Mouse (Mus musculus) small intestine, adult 2 months (tissue): ENCODE measurements around the gene Sptbn4. TPM values are rescaled to one million over a fixed set of nuclear protein-coding genes. Genes with fewer than 3 reads are reported as not detected.

Source experiments
- H3K27ac ChIP-seq: fragments of 200-500 bp; 2 replicates; pipeline ENCODE4 v1.5.1; 2012; ENCODE audit warnings: low read depth, low read length, control low read depth, inconsistent platforms; ENCODE audit not compliant: insufficient read depth
- H3K27me3 ChIP-seq: fragments of 200-500 bp; 2 replicates; pipeline ENCODE4 v1.6.1; 2012; ENCODE audit warnings: mild to moderate bottlenecking, moderate library complexity, low read length, inconsistent platforms; ENCODE audit not compliant: control insufficient read depth, insufficient read depth
- H3K36me3 ChIP-seq: fragments of 200-500 bp; 2 replicates; pipeline ENCODE4 v1.6.1; 2012; ENCODE audit warnings: mild to moderate bottlenecking, low read length, control low read depth, inconsistent platforms; ENCODE audit not compliant: control insufficient read depth, insufficient read depth
- H3K4me1 ChIP-seq: fragments of 200-500 bp; 2 replicates; pipeline ENCODE4 v1.6.1; 2012; ENCODE audit warnings: low read length, inconsistent platforms, mixed read lengths; ENCODE audit not compliant: control insufficient read depth, insufficient read depth, insufficient read length
- H3K4me3 ChIP-seq: fragments of 200-500 bp; 2 replicates; pipeline ENCODE4 v1.5.1; 2012; ENCODE audit warnings: low read depth, mild to moderate bottlenecking, control low read depth, inconsistent platforms, low read length, moderate library complexity
- CTCF ChIP-seq: fragments of 200-500 bp; IDR thresholded peaks from 2 replicates; pipeline ENCODE4 v1.5.1; 2012; ENCODE audit warnings: low read depth, mild to moderate bottlenecking, control low read depth, inconsistent platforms, low read length, moderate library complexity, mixed read lengths; ENCODE audit not compliant: insufficient replicate concordance, insufficient read length; ENCODE audit errors: extremely low read depth
- POLR2A ChIP-seq: fragments of 200-500 bp; IDR thresholded peaks from 2 replicates; pipeline ENCODE4 v1.6.1; 2012; ENCODE audit warnings: low read depth, mild to moderate bottlenecking, control low read depth, inconsistent platforms, low read length, moderate library complexity
- WGBS: fragments of 180-500 bp; shearing (Covaris S2); methylation state at CpG from one replicate; pipeline ENCODE4 v1.1.7; 2018; 5-methylcytosine and 5-hydroxymethylcytosine counted together
- polyA plus RNA-seq: library from polyadenylated mRNA; depleted of rRNA; stranded (reverse); fragments of >200 nt; gene quantifications from 2 replicates; pipeline ENCODE4 v1.2.3, GENCODE M21; 2012

Sptbn4 gene
- polyA plus RNA-seq, 1 experiment: 0.19 TPM

- Histone ChIP-seq H3K27ac (peak overlapping the region; percentile 86), H3K4me1 (peaks cover 31% of the 10 kb centered on the region), H3K36me3 (peaks cover 12% of the 10 kb centered on the region), H3K4me3 (peak overlapping the region; percentile 62), H3K27me3 (no peaks in the 10 kb centered on the region)
- WGBS: 18% methylated on average over 4 of the region's 4 CpGs
- TF ChIP-seq POLR2A (no peak), CTCF (no peak)
These were observed 42.7 kb upstream of the Sptbn4 start for GRCm38 (mm10) chr7:27490227-27490542.

DNA sequence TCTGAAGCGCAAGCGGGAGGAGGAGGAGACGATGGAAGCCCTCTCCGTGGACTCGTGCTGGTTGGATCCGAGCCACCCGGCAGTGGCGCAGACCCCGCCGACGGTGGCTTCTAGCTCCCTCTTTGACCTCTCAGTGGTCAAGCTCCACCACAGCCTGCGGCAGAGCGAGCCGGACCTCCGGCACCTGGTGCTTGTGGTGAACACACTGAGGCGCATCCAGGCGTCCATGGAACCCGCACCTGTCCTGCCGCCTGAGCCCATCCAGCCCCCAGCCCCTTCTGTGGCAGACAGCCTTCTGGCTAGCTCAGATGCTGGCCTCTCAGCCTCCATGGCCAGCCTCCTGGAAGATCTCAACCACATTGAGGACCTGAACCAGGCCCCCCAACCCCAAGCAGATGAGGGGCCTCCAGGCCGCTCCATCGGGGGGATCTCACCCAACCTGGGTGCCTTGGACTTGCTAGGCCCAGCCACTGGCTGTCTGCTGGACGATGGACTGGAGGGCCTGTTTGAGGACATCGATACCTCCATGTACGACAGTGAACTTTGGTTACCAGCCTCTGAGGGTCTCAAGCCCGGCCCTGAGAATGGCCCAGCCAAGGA is 41.9 kb upstream of the Sptbn4 start:
- 0 out of 2 replicates have a peak overlapping the region, but pooled peaks have one; percentile 86 for H3K27ac ChIP-seq
- no peaks in the 10 kb centered on the region for H3K27me3 ChIP-seq
- WGBS: 91% methylated on average over 25 of the region's 25 CpGs
- H3K4me3 ChIP-seq: no peak overlapping the region
- peaks cover 12% of the 10 kb centered on the region for H3K36me3 ChIP-seq
- H3K4me1 ChIP-seq: peaks cover 31% of the 10 kb centered on the region
- TF ChIP-seq POLR2A (no peak), CTCF (no peak)

- peak overlapping the region; percentile 78 for H3K4me3 ChIP-seq
- peaks cover 12% of the 10 kb centered on the region for H3K36me3 ChIP-seq
- H3K27ac ChIP-seq: peak overlapping the region; percentile 84
- H3K27me3 ChIP-seq: no peaks in the 10 kb centered on the region
- TF ChIP-seq POLR2A (no peak), CTCF (no peak)
- WGBS: 2% methylated on average over 13 of the region's 13 CpGs
- H3K4me1 ChIP-seq: peaks cover 23% of the 10 kb centered on the region
These were observed 40.3 kb upstream of the Sptbn4 start for GRCm38 (mm10) chr7:27487740-27488268.

DNA sequence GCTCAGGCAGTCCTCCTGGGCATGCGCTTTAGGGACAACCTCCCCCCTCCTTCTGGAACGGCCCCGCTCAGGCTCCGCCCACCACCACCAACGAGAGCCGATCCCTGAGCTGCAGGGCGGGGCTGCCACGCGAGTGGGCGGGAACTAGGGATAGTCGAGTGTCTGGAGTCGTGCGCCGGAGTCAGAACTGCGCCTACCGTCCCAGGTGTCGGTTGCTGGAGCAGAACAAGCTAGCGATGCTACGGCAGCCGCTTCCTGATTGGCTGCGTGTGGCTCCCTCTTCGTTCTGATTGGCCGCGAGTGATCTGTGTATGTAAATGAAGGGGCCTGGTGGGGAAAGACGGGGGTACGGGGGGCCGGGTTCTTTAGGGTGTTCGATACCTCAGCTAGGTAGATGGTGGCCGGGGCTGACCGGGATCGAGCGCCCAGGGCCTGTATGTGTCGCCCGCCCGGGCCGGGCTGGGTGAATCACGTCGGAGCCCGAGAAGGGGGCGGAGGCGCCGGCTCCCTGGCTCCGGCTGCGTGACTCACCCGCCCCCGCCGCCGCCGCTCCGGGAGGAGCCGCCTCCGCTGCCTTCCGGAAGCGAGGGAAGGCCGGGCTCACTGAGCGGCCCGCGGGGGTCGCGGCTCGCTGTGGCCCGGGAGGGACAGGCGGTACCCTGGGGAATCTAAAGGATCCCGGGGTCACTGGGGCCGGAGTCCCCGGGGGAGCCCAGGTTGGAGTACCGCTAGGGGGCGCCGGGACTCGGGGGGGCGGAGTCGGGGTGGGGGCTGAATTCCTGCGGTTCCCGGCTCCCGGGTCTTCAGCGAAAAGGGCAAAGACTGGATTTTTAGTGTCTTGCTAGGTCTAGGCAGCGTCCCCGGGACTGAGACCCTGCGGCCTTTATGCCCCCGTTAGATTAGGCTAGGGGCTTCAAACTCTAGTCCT is 39.5 kb upstream of the Sptbn4 start, which contains the start of gene Sertad1:
Sertad1 (plus strand) TSS at position 141 of the 928 bp plus-strand sequence.
- TF ChIP-seq POLR2A (peak; percentile 100), CTCF (peak; percentile 71; the same call in 1 of the 2 replicates)

GRCm38 (mm10) chr7:27486102-27486769 is 38.8 kb upstream of the Sptbn4 start:
- Histone ChIP-seq H3K4me1 (peaks cover 14% of the 10 kb centered on the region), H3K27ac (peak overlapping the region; percentile 83), H3K36me3 (peaks cover 12% of the 10 kb centered on the region), H3K4me3 (peak overlapping the region; percentile 78), H3K27me3 (no peaks in the 10 kb centered on the region)
- TF ChIP-seq CTCF (no peak), POLR2A (no peak)
- WGBS: 2% methylated on average over 13 of the region's 13 CpGs

More for the DNA sequence above, 39.5 kb upstream of the Sptbn4 start, which contains the start of gene Sertad1:
- Histone ChIP-seq H3K4me3 (peak within 1 kb of the TSS; percentile 78), H3K36me3 (peaks cover 12% of the 10 kb centered on the region), H3K27ac (peak within 1 kb of the TSS; percentile 84), H3K27me3 (no peaks in the 10 kb centered on the region), H3K4me1 (peaks cover 19% of the 10 kb centered on the region)
- WGBS: under 1% methylated on average over 80 of the region's 80 CpGs

DNA sequence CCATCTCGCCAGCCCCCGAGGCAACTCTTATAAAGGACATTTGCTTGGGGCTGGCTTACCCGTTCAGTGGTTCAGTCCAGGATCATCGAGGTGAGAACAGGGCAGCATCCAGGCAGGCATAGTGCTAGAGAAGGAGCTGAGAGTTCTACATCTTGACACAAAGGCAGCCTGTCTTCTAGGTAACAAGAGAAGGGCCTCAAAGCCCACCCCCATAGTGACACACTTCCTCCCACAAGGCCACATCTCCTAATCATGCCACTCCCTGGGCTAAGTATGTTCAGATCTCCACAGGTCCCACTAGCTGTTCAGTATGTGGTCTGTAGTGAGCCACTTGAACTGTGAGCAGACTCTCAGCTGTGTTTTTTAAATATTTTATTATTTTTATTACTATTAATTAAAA is 36.4 kb upstream of the Sptbn4 start:
- 85% methylated on average over 4 of the region's 4 CpGs for WGBS
- TF ChIP-seq POLR2A (no peak), CTCF (no peak)

GRCm38 (mm10) chr7:27481627-27481969 is 34.1 kb upstream of the Sptbn4 start:
- Histone ChIP-seq H3K27me3 (no peaks in the 10 kb centered on the region), H3K4me3 (peak overlapping the region; percentile 72), H3K4me1 (peaks cover 18% of the 10 kb centered on the region; the same call in 1 of the 2 replicates), H3K27ac (peak overlapping the region; percentile 97), H3K36me3 (peaks cover 5% of the 10 kb centered on the region)
- whole genome bisulfite sequencing: under 1% methylated on average over 12 of the region's 12 CpGs
- no peak for TF ChIP-seq POLR2A
- no peak for TF ChIP-seq CTCF

More for the DNA sequence above, 36.4 kb upstream of the Sptbn4 start:
- H3K27me3 ChIP-seq: no peaks in the 10 kb centered on the region
- H3K36me3 ChIP-seq: no peaks in the 10 kb centered on the region
- H3K27ac ChIP-seq: no peak overlapping the region
- peaks cover 9% of the 10 kb centered on the region; the same call in 1 of the 2 replicates for H3K4me1 ChIP-seq
- no peak overlapping the region for H3K4me3 ChIP-seq
